Mouse (Mus musculus) G1E-ER4 (cell line): ENCODE data around the gene Gm17654. TPM values are rescaled to one million over a fixed set of nuclear protein-coding genes. Genes with fewer than 3 reads are reported as not detected.
"Not testable (repeated sequence)": the region's sequence is repeated elsewhere in the genome, so short reads cannot be mapped to it uniquely, and the experiment has no call there.

Source experiments
- GATA1 ChIP-seq: IDR thresholded peaks from one replicate; pipeline ENCODE4 v1.8.0; 2012; ENCODE audit warnings: low read length, inconsistent platforms
- polyA plus RNA-seq: library from polyadenylated mRNA; stranded (reverse); fragments of >175 nt; gene quantifications from 2 replicates; pipeline ENCODE4 v1.2.3, GENCODE M21; 2012

The Gm17654 gene
- not detected in 2 replicates for polyA plus RNA-seq

DNA sequence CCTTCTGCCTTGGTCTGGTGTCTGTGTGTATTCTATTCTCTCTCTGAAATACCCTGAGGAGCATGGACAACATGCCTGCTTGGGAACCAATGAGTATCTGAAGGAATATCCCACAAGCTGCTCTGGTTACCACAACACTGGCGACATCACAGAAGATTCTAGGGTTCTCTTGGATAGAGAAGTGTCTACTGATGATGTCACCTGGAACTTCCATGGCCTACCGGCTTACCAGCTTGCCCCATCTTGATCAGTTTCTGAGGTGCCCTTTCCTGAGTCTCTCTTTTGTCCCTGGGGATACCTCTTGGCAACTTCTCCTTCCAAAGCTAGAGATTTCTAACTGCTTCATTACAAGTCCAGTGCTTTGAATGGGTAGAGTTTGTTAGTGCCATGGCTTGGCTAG is at the start of gene Gm17654:
Gm17654 (minus strand) TSS at position 101 of the 400 bp plus-strand sequence.
- TF ChIP-seq GATA1, result not testable (repeated sequence)

DNA sequence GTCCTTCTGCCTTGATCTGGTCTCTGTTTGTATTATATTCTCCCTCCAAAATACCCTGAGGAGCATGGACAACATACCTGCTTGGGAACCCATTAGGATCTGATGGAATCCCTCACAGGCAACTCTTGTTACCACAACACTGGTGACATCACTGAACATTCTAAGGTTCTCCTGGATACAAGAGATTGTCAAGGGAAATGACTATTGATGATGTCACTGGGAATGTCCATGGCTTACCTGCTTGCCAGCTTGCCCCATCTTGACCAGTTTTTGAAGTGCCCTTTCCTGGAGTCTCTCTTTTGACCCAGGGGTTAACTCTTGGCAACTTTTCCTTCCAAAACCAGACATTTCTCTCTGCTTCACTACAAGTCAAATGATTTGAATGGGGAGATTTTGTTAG is 29.0 kb upstream of the Gm17654 start, which contains the start of gene Gm10375:
Gm10375 (minus strand) TSS at position 101 of the 400 bp plus-strand sequence.
- not testable (repeated sequence) for TF ChIP-seq GATA1

DNA sequence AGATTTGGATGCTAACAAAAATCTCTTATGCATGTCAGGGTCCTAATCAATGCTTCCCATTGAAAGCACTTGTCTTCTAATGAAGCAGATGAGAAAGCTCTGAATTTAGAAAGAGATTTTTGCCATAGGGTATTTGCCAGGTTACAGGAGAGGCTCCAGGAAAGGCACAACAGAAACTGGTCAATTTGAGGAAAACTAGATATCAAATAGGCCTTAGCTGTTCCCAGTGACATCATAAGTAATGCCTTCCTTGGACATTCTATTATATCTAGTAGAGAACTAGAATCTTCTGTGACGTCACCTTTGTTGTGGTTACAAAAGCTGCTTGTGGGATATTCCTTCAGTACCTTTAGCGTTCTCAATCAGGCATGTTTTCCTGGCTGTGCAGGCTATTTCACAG is 35.7 kb downstream of the Gm17654 start, which contains the start of gene Gm5799:
Gm5799 (plus strand) TSS at position 301 of the 400 bp plus-strand sequence.
- not testable (repeated sequence) for TF ChIP-seq GATA1

Other genes with a start within 250 kb of the Gm17654 start
- gene 1700001F09Rik, start 231.3 kb downstream of the Gm17654 start, polyA plus RNA-seq, result not detected in 2 replicates
- gene Gm8138, start 162.8 kb downstream of the Gm17654 start, polyA plus RNA-seq, result not detected in 2 replicates
- gene Gm5799, start 35.6 kb downstream of the Gm17654 start, polyA plus RNA-seq, result not detected in 2 replicates
- gene Gm10375, start 28.9 kb upstream of the Gm17654 start, polyA plus RNA-seq, result not detected in 2 replicates
- gene Gm8165, start 98.1 kb upstream of the Gm17654 start, polyA plus RNA-seq, result not detected in 2 replicates
- 2.1 and 10.4 TPM in 2 replicates for gene Gm7324, start 118.7 kb upstream of the Gm17654 start, polyA plus RNA-seq
- gene Gm16506, start 148.3 kb upstream of the Gm17654 start, polyA plus RNA-seq, result not detected in 2 replicates
- gene Gm6526, start 168.7 kb upstream of the Gm17654 start, polyA plus RNA-seq, result 0.14 and 0.17 TPM in 2 replicates
- gene Gm8180, start 205.6 kb upstream of the Gm17654 start, polyA plus RNA-seq, result not detected in 2 replicates